Mouse (Mus musculus): ENCODE results near the gene Plin5.
"Not testable (repeated sequence)": the region's sequence is repeated elsewhere in the genome, so short reads cannot be mapped to it uniquely, and the experiment has no call there.

Plin5 gene

GRCm38 (mm10) chr17:56132661-56133060 is 15.3 kb upstream of the Plin5 start:
- DNase-seq = no peak

GRCm38 (mm10) chr17:56131814-56132213 is 14.4 kb upstream of the Plin5 start:
- DNase-seq = peak; percentile 76

DNA sequence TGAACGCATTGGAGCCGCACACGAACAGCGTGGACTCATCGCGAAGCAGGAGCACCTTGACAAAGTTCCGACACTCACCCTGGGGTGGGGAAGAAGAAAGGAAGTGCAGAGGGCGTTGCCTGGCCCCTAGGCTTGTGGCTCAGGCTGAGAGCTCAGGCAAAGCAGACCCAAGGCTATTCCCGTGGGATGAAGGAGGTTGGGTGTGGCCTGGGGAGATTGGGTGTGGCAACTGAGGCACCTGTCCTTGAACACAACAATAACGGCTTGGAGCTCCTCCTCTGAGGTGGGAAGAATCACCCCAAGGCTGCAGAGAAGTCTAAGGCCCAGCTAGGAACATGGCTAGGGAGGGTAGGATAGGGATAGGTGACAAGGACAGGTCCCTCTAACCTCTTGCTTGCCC is 13.7 kb upstream of the Plin5 start:
- DNase-seq = no peak

DNA sequence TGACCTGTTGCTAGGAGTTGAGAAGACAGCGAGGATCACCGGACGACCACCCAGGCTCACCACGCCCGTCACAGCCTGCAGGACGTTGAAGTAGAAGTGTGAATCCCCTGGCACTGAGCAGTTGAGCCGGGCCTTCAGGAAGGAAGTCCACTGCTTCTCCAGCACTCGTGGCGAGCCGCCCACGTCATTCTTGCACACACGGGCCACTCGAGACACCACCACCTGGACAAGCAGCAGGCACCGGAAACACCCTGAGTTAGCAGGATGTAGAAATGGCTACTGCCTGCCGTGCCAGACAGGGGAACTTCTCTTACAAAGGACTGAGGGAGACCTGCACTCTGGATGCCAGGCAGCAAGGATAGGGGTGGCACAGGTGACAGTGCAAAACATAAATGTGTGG is 10.8 kb upstream of the Plin5 start:
- DNase-seq = no peak

DNA sequence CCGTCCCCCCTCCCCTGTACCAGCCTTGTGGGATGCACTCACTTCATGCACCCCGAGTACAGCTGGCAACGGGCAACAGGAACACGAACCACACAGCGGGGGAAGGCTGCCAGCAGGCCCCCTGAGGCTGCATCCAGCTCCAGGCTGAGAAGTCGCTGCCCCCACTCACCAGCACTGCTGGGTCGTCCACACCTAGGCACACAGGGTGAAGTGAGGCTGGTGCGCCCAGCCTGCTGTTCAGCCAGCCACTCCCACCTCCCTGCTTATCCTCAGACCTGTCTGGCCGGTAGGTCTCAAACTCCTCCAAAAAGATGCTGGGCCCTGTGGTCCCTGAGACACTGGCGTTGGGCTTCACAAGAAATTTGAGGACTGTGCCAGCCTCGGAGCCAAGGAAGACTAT is 8.8 kb upstream of the Plin5 start:
- DNase-seq = no peak

DNA sequence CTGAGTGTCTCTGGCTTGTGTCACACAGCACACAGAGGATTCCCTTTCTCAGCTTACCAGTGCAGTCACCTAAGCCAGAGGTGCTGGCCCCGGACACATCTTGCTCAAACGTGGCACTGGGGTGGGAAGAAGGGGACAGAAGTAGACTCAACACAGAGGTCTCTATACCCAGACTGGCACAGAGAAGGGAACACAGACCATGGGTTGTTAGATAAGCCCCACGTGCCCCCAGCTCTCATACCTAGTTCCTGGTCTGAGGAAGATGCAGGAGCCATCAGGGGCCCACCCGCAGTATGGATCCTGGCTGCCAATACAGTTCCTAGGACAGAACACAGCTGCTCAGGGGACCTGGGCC is 7.9 kb upstream of the Plin5 start:
- DNase-seq = no peak

DNA sequence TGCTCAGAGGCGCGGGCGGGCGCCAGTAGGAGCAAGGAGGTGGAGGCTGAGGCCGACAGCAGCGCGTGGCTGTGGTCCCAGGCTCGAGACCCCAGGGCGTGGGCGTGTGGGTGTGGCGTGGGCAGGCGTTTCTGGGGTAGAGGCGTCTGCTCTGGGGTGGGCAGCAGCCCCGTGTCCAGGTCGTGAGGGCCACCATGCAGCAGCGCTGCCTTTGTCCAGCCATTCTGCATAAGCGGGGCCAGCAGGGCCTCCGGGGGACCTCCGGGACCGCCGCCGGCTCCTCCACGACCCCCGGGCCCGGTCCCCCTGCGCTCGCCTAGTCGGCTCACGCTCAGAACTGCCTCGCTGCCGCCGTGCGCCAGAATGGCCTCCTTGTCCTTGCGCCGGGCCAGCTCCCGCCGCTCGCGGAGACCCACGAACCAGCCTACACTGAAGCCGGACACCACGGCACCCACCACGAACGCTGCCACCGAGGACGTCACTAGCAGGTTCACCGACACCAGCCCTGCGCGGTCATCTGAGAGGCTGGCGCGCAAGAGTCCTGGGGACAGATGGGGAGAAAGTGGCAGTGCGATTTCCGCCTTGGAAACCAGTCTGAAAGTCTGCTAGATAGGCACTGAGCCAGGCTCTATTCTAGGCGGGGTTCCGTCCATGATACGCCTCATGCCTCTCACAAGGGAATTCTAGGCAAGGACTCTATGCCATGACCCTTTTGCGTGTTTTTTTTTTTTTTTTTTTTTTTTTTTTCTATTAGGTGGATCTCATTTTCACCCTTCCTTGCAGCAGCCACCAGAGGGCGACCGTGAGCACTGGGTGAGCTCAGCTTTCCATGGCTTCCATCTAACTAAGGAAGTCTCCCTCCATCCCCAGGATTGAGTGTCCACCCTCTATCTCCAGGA is 7.2 kb upstream of the Plin5 start:
- peak; percentile 71 for DNase-seq

GRCm38 (mm10) chr17:56123681-56124340 is 6.4 kb upstream of the Plin5 start:
- DNase-seq = no peak

- DNase-seq = no peak
Measured at GRCm38 (mm10) chr17:56123161-56123560, 5.8 kb upstream of the Plin5 start.

GRCm38 (mm10) chr17:56121826-56122225 is 4.4 kb upstream of the Plin5 start, which contains the start of gene Lrg1:
TSS of gene Lrg1 (minus strand) at chr17:56122001.
- no peak for DNase-seq

GRCm38 (mm10) chr17:56119981-56120880 is 2.8 kb upstream of the Plin5 start:
- no peak for DNase-seq

DNA sequence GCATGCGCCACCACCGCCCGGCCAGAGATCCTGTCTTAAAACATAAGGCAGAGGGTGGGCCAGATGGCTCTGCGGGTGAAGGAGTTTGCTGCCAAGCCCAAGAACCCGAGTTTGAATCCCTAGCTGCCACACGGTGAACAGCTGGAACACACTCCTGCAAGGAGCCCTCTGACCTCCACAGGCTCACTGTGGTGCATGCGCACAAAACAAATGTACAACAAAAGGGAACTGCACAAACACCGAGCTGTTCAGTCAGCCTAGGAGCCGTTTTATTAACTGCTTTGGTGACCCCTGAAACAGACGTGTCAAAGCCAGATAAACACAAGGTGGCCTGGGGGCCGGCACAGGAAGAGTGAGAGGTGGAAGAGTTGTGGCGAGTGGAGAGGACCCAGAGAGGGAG is 2.0 kb upstream of the Plin5 start:
- DNase-seq = no peak

DNA sequence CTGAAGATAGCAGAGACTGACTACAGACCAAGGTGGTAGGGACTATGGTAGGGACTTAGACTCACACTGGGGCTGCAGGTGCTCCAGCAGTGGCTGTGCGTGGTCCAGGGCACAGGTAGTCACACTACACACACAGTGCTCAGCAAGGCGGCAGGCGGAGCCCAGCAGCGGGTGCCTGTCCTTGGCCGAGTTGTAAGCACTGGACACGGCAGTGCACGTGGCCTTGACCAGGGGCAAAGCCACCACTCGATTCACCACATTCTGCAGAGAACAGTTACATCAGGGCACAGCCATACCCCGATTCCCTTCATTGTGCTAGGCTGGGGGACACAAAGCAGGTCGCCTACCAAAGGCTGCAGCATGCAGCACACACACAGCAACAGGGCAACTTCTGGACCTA is 1.2 kb downstream of the Plin5 start:
- DNase-seq = no peak

DNA sequence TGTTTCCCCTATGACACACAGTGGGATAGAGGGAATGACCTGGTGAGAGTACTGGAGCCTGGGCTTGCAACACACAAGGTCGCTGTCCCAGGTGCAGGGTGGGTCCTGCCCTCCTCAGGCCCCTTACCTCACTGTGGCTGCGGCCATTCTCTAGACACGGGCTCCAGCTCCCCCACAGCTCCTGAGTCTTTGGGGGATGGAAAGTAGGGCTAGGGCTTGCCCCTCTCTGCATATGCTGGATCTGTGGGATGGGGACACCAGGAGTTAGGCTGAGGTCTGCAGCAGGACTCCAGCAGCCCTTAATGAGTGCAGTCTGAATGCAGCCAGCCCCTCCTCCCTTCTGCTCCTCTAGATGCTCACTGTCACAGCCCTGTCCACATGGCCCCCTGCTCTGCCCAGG is 4.7 kb downstream of the Plin5 start:
- DNase-seq = no peak

DNA sequence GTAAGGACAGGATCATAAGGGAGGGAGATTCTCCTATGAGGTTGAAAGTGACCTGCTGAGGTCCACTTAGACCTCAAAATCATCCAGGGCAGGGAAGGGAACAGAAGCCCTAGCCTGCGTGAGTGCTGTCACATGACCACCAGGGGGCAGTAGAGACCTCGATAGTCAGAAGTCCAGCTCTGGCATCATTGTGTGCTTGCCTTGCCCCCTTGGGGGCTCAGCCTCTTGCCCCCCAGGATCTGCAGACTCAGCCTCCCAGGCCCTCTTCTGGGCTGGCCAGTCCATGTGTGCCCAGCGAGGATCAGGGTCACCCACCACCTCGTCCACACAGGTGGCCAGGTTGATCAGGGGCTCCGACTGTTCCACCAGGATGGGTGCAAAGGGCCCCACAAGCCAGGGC is 5.5 kb downstream of the Plin5 start:
- peak; percentile 67 for DNase-seq

DNA sequence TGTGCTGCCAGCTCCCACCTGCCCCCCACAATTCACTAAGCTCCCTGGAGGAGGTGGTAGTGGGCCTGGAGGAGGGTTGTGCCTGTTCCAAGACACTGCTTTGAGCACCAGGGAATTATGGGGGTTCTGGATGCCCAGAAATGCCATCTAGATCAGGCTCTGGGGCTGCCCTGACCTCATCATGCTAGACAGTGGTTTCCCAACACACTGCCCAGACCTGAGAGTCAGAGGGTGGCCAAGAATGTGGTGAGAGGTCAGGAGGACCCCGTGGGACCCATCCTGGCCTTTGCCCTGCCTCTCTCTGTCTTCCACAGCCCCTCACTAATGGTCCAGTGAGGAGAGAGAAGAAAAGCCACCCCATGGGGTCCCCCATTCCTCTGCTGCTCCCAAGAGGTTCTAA is 6.4 kb downstream of the Plin5 start:
- no peak for DNase-seq

- no peak for DNase-seq
Measured at GRCm38 (mm10) chr17:56110571-56110970, 6.8 kb downstream of the Plin5 start.

DNA sequence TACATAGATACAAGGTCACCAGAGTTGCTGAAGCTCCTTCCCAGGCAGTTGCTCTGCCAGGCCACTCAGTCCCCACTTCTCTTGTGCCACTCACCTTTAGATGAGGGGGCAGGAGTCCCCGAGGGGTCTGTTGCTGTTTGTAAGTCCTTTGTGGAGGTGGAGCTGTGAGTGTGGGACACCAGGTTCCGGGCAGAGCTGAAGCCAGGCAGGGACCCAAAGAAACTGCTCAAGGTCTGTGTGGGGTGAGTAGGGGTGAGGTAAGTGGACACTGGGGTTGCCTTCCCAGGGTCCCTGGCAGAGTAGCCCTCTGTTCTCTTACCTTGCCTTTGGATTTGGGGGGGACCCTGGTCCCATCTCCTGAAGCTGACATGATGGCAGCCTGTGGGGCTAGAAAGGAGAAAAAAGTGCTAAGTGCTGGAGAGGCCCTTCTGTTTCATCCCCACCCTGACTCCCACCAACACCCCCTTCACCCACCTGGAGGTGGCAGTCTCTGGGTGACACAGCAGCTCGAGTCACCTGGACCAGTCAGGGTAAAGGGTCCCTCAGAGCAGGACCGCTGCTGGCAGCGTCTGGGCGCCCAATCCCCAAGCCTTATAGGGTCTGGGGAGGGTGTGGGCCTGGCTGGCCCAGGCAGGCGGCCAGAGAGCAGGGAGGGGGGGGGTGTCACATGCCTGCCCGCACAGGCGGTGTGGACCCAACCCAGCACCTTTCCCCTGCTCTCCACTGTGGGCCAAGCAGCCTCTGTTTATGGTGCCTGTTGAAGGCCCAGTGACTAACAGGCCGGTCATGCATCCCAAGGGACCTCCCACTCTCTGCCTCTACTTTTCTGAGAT is 8.0 kb downstream of the Plin5 start, which contains the start of gene Plin4:
Gene Plin4, minus strand, starts transcription at position 585 of the 833 bp plus-strand sequence.
- DNase-seq = no peak

DNA sequence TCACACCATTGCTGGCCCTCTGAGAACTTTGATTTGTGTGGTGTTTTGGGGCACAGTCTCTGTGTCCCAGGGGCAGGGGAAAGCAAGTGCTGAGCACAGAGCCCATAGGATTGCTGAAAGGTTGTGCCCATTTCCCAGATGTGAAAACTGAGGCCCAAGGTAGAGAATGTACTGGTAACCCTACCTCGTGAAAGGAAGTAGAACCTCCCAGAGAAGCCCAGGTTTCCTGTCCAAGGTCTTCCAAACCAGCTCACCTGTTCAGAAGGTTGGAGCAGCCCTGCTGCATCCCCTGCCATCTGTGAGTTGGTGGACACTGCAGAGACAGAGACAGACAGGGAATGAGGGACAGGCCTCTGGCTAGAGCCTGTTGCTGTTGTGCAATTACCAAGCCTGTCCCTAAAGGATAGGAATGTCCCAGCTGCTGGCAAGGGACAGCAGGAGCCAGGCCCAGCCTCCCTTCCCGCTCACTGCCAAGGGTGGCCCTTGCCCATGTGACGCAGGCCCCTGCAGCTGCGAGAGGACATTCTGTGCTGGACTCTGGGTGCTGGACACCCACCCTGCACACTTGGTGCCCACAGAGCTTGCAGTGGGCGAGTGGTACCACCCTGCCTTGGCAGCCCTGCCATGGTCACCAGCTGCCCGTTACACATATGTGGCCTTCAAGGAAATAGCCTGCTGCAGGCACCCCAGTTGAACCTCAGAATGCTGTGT is 8.9 kb downstream of the Plin5 start:
- DNase-seq = no peak

- DNase-seq = no peak
Measured at GRCm38 (mm10) chr17:56107736-56108135, 9.7 kb downstream of the Plin5 start.

- no peak for DNase-seq
Measured at GRCm38 (mm10) chr17:56106981-56107380, 10.4 kb downstream of the Plin5 start.

GRCm38 (mm10) chr17:56106436-56106835 is 11.0 kb downstream of the Plin5 start:
- DNase-seq = not testable (repeated sequence)
